Mouse (Mus musculus): ENCODE measurements around the gene Cisd1.

Gene Cisd1

GRCm38 (mm10) chr10:71326789-71327188 is 18.0 kb downstream of the Cisd1 start:
- DNase-seq, result peak; percentile 77

DNA sequence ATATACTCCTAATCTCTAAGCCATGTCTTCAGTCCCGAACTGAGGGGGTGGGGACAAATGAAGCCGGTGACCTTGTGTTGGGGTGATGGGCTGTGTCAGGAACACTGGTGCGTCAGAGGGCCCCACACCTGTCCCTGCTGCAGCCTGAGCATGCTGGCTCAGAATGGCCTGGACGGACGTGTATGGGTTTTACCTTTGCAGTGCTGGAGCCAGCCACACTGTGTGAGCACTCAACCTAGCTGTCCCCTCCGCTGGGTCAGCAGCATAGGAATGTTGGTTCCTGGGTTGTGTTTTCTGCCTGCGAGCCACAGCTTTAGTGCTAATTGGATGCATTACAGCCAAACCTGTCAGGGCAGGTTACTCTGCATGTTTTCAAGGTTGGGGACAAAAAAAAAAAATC is 18.6 kb downstream of the Cisd1 start:
- DNase-seq, result no peak

- DNase-seq, result no peak
These were observed 21.1 kb downstream of the Cisd1 start for GRCm38 (mm10) chr10:71323669-71324068.

GRCm38 (mm10) chr10:71316497-71316896 is 28.3 kb downstream of the Cisd1 start:
- DNase-seq, result no peak

- DNase-seq, result no peak
These were observed 28.7 kb downstream of the Cisd1 start for GRCm38 (mm10) chr10:71316056-71316455.

- DNase-seq, result no peak
These were observed 30.2 kb downstream of the Cisd1 start for GRCm38 (mm10) chr10:71314596-71314995.

DNA sequence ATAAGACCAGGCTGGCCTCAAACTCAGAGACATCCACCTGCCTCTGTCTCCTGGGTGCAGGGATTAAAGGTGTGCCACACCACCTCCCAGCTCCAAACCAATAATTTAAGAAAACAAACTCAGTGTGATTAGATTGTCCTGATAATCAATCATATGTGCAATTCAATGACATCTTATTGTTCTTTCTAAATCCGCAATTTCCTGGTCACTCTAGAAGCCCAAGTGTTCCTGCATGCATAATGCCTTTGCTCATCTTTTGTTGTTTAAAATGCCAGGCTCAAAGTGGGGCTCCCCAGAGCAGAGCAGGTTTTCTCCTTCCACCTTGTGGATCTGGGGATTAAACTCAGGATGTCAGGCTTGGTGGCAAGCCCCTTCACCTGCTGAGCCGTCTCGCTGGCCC is 34.5 kb downstream of the Cisd1 start:
- DNase-seq, result no peak

- DNase-seq, result peak; percentile 5
These were observed 36.6 kb downstream of the Cisd1 start for GRCm38 (mm10) chr10:71308199-71308598.

- DNase-seq, result no peak
These were observed 38.0 kb downstream of the Cisd1 start for GRCm38 (mm10) chr10:71306759-71307158.

- peak; percentile 41 for DNase-seq
These were observed 38.6 kb downstream of the Cisd1 start for GRCm38 (mm10) chr10:71306190-71306589.

DNA sequence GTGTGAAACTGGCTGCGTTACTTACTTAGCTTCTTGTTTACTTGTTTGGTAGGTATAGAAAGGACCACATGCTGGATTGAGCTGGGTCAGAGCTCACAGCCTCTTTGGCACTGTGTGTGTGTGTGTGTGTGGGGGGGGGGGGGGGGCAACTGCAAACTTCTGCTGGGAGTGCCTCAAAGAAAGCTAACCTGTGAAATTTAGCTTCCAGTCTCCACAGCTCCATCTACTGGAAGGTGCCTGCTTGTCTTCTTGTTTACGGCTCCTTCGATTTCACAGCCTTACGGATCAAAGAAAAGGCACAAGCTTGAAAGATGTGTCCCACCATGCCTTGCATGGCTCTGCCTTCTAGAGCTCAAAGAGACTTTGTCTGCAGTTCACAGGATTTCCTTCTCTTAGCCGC is 42.3 kb downstream of the Cisd1 start:
- DNase-seq, result peak; percentile 14

- no peak for DNase-seq
These were observed 44.6 kb downstream of the Cisd1 start for GRCm38 (mm10) chr10:71300161-71300560.

DNA sequence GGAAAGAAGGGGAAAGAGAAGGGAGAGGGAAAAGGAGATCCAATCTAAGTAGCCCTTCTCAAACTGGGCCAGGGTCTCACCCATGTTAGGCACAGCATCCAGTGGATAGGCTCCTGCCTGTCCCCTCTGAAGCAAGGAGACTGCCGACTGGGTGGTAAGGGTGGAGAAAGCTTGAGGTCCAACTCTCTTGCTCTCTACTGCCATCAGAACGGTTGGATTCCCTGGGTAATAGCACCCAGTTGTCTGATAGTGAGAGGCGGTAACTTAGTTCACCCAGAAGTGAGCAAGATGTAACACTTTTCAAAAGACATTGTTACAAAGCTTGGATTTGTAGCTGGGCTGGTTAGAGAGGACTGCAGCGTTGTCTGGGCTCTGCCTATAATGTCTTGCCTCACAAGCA is 51.5 kb downstream of the Cisd1 start:
- DNase-seq, result no peak

DNA sequence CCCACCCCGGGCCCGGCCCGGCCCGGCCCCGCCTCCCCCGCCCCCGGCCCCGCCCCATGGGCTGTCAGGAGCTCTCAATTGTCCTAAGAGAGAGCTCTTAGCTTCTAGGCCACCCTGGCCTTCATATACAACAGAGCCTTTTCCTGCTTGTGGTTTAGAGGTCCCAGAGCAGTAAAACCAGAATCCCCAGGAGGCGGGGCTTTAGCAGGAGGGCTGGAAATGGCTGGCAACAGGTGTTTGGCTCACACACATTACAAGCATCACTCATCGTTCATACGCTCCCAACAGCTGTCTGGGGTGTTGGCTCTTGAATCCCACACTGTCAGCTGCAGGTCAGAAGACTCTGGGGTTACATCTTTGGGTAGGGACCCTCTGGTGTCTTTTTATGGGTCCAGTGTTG is 52.5 kb downstream of the Cisd1 start:
- DNase-seq, result peak; percentile 8

DNA sequence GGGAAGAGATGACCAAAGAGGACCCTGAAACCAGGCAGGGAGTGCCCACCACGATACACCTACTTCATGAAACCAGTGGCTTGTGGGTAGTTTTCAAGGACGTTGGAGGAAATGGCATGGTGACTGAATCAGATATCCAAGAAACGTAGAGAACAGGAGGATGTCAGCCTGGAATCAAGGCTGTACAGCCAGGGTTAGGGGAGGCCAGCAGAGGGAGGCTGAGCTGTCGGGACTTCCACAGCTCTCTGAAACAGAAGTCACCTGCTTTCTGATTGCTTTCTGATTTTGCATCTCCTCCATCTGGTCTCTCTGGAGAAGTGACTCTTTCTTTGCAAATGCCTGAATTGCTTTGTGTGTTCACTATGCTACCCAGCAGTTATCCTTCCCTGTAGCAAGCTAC is 53.0 kb downstream of the Cisd1 start:
- DNase-seq, result no peak

- DNase-seq, result no peak
These were observed 53.5 kb downstream of the Cisd1 start for GRCm38 (mm10) chr10:71291179-71291661.

- DNase-seq, result peak; percentile 91
These were observed 59.6 kb downstream of the Cisd1 start, which contains the start of gene Ube2d1 for GRCm38 (mm10) chr10:71285126-71285580. Gene Ube2d1, minus strand, starts transcription at chr10:71285262.

DNA sequence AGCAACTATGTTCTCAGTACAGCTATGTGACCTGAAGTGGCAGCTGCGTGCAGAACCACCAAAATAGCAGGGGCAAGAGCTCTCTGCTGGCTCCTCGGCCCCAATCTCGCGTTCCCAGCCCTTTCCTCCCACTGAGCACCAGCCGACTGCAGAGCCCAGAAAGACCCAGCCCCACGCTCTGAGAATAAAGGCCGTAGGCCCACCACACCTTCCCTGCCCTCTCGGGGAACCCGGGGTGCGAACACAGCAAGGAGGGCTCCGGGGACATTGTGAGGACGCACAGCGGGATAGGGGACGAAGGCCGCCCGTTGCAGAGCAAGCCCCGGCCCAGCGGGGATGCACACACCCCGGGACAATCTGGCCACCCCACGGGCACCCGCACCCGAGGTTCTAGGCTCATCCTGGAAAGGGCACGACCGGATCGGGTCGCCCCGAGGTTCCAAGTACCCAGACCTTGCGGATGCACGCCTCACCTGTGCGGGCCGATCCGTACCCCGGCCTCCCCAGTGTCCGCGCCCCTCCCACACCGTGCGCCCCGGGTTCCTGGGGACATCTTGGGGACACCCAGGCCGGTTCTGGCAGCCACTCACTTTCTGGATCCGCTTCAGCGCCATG is 60.1 kb downstream of the Cisd1 start:
- no peak for DNase-seq

DNA sequence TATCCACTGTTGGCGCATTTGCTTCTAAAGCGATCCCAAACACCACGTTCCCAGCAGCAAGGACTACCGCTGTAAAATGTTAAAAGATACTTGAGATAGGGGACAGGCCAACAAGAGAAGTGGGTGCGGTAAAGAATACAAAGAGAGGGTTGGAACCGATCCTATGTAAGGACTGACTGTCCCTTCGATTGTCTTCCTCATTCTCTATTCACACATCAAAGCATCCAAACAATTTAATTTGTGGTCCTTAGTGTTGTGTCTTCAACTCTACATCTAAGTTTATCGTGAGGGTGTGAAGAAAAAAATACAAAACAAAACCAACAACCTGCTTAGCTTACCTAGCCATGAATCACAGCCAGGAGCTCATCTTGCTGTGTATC is 60.6 kb downstream of the Cisd1 start:
- no peak for DNase-seq
